Mouse (Mus musculus) CH12.LX (cell line): ENCODE data around the gene Ccnk. TPM values are rescaled to one million over a fixed set of nuclear protein-coding genes. Genes with fewer than 3 reads are reported as not detected.

Experiments
- DNase-seq: peaks from one replicate; pipeline ENCODE4 v3.0.0-alpha.2; 2013; ENCODE audit errors: extremely low read depth
- H3K27ac ChIP-seq: 2 replicates; pipeline ENCODE4 v1.5.1; 2012; ENCODE audit warnings: low read depth, mild to moderate bottlenecking, control low read depth, moderate library complexity; ENCODE audit not compliant: insufficient read depth
- H3K27me3 ChIP-seq: replicated peaks from 2 replicates; pipeline ENCODE3; 2012; ENCODE audit warnings: inconsistent platforms
- H3K36me3 ChIP-seq, 2 experiments: replicated peaks in 1 of 2; 2 replicates each; pipeline versions ENCODE3 to v1.6.1; 2012; ENCODE audit warnings: inconsistent platforms in 1 of 2, low read length in 1 of 2, mild to moderate bottlenecking in 1 of 2, mixed read lengths in 1 of 2, moderate library complexity in 1 of 2; ENCODE audit not compliant: control insufficient read depth in 1 of 2, insufficient read depth in 1 of 2
- H3K4me1 ChIP-seq, 2 experiments: 2 replicates each; pipeline ENCODE4 v1.6.1; 2012; ENCODE audit warnings: inconsistent platforms in 1 of 2, moderate library complexity in 1 of 2; ENCODE audit not compliant: insufficient read depth in 2 of 2, control insufficient read depth in 1 of 2
- H3K4me2 ChIP-seq: 2 replicates; pipeline ENCODE4 v1.6.1; 2012; ENCODE audit warnings: low read depth, mild to moderate bottlenecking, control low read depth; ENCODE audit not compliant: poor library complexity, insufficient read depth, severe bottlenecking
- H3K4me3 ChIP-seq, 3 experiments: fragments of 150-350 bp in 1 of 3; sonication (generic) in 1 of 3; replicated peaks in 1 of 3; 2 replicates each; pipeline versions ENCODE3 to v1.5.1; 2011 to 2012; ENCODE audit warnings: low read depth in 2 of 3, low read length in 2 of 3, mild to moderate bottlenecking in 2 of 3, moderate library complexity in 2 of 3, control low read depth in 1 of 3, improper control_type of control experiment in 1 of 3, inconsistent platforms in 1 of 3, mixed read lengths in 1 of 3; ENCODE audit not compliant: poor library complexity in 1 of 3
- H3K79me2 ChIP-seq: replicated peaks from 2 replicates; pipeline ENCODE4 v1.6.1; 2012; ENCODE audit warnings: mild to moderate bottlenecking, moderate library complexity; ENCODE audit not compliant: control insufficient read depth, poor library complexity, insufficient read depth, severe bottlenecking; ENCODE audit errors: extremely low read depth
- H3K9ac ChIP-seq: 2 replicates; pipeline ENCODE4 v1.6.1; 2012; ENCODE audit warnings: low read depth, mild to moderate bottlenecking, control low read depth, moderate library complexity; ENCODE audit not compliant: insufficient read depth
- H3K9me3 ChIP-seq: replicated peaks from 2 replicates; pipeline ENCODE3; 2012; ENCODE audit warnings: low read length, inconsistent platforms, mixed read lengths
- BHLHE40 ChIP-seq: IDR thresholded peaks from 2 replicates; pipeline ENCODE4 v1.6.1; 2011; ENCODE audit warnings: mild to moderate bottlenecking, low read depth, low read length, improper control_type of control experiment
- CTCF ChIP-seq, 2 experiments: IDR thresholded peaks in 1 of 2; conservative IDR thresholded peaks in 1 of 2; 2 replicates each; pipeline ENCODE4 v1.5.1; 2011 to 2012; ENCODE audit warnings: low read depth in 2 of 2, low read length in 2 of 2, improper control_type of control experiment in 1 of 2, inconsistent platforms in 1 of 2, mild to moderate bottlenecking in 1 of 2, moderate library complexity in 1 of 2
- E2F4 ChIP-seq: IDR thresholded peaks from 2 replicates; pipeline ENCODE4 v1.6.1; 2011; ENCODE audit warnings: low read depth, low read length, improper control_type of control experiment; ENCODE audit not compliant: insufficient replicate concordance
- ELF1 ChIP-seq: IDR thresholded peaks from 2 replicates; pipeline ENCODE4 v1.6.1; 2014; ENCODE audit warnings: low read depth, mild to moderate bottlenecking, inconsistent platforms, low read length, improper control_type of control experiment
- HCFC1 ChIP-seq: IDR thresholded peaks from 2 replicates; pipeline ENCODE4 v1.6.1; 2012; ENCODE audit warnings: low read depth, mild to moderate bottlenecking, inconsistent platforms, low read length, improper control_type of control experiment
- IRF4 ChIP-seq: IDR thresholded peaks from 2 replicates; pipeline ENCODE4 v1.6.1; 2014; ENCODE audit warnings: low read depth, mild to moderate bottlenecking, inconsistent platforms, low read length, improper control_type of control experiment
- JUND ChIP-seq: conservative IDR thresholded peaks from 2 replicates; pipeline ENCODE4 v1.6.1; 2011; ENCODE audit warnings: low read depth, low read length, improper control_type of control experiment
- MAX ChIP-seq: IDR thresholded peaks from 2 replicates; pipeline ENCODE4 v1.6.1; 2011; ENCODE audit warnings: low read length, improper control_type of control experiment
- MEF2A ChIP-seq: IDR thresholded peaks from 2 replicates; pipeline ENCODE4 v1.6.1; 2014; ENCODE audit warnings: low read depth, mild to moderate bottlenecking, inconsistent platforms, low read length, improper control_type of control experiment, borderline replicate concordance
- PAX5 ChIP-seq: IDR thresholded peaks from 2 replicates; pipeline ENCODE4 v1.6.1; 2012; ENCODE audit warnings: low read length, inconsistent platforms, mixed read lengths
- POLR2AphosphoS2 ChIP-seq: IDR thresholded peaks from 2 replicates; pipeline ENCODE4 v1.6.1; 2011; ENCODE audit warnings: low read depth, low read length, improper control_type of control experiment
- RAD21 ChIP-seq: IDR thresholded peaks from 2 replicates; pipeline ENCODE4 v1.6.1; 2011; ENCODE audit warnings: low read depth, mild to moderate bottlenecking, low read length, improper control_type of control experiment, moderate library complexity
- SMC3 ChIP-seq: IDR thresholded peaks from 2 replicates; pipeline ENCODE4 v1.6.1; 2011; ENCODE audit warnings: low read depth, low read length, improper control_type of control experiment
- TBP ChIP-seq: conservative IDR thresholded peaks from 2 replicates; pipeline ENCODE4 v1.6.1; 2011; ENCODE audit warnings: low read depth, low read length, improper control_type of control experiment
- UBTF ChIP-seq: IDR thresholded peaks from 2 replicates; pipeline ENCODE4 v1.6.1; 2012; ENCODE audit warnings: low read depth, mild to moderate bottlenecking, inconsistent platforms, low read length, improper control_type of control experiment, moderate library complexity
- ZKSCAN1 ChIP-seq: IDR thresholded peaks from 2 replicates; pipeline ENCODE4 v1.6.1; 2012; ENCODE audit warnings: low read depth, inconsistent platforms, low read length, improper control_type of control experiment, borderline replicate concordance
- ZMIZ1 ChIP-seq: IDR thresholded peaks from 2 replicates; pipeline ENCODE4 v1.6.1; 2012; ENCODE audit warnings: low read depth, mild to moderate bottlenecking, inconsistent platforms, low read length, improper control_type of control experiment
- dilution Hi-C: fragments of 300-500 bp; cut with MboI; formaldehyde crosslinking; loops from 2 replicates; pipeline ENCODE4 v1.14.3; 2020; ENCODE audit warnings: low sequenced_read_pairs; ENCODE audit not compliant: extremely low pct_unique_long_range_greater_than_20kb, extremely low pct_ligation_motif_present
- in situ Hi-C: fragments of 300-500 bp; cut with MboI; formaldehyde crosslinking; loops from 3 replicates; pipeline ENCODE4 v1.14.3; 2019; ENCODE audit warnings: low sequenced_read_pairs, low pct_ligation_motif_present, low pct_unique_long_range_greater_than_20kb, mixed read lengths
- polyA plus RNA-seq: library from polyadenylated mRNA; unstranded; fragments of >175 nt; gene quantifications from 2 replicates; pipeline ENCODE4 v1.2.1, GENCODE M21; 2012; ENCODE audit warnings: low read depth; ENCODE audit not compliant: insufficient read length
- total RNA-seq, 2 experiments: library from RNA; depleted of rRNA; stranded (reverse); fragments of 300-350 nt in 1 of 2; fragments of >200 nt in 1 of 2; gene quantifications; 2 replicates each; pipeline ENCODE4 v1.2.3; 2012 to 2014

The Ccnk gene
- total and polyA plus RNA-seq, 3 experiments = 9.2 to 66.8 (median 10.1) TPM

- H3K27me3 ChIP-seq = no peaks in the 10 kb centered on the region
- H3K4me1 ChIP-seq = peaks cover 0 to 21% of the 10 kb centered on the region in 2 experiments; a peak in 2 of 4 replicates
- H3K4me2 ChIP-seq = no peak overlapping the region
- dilution Hi-C loops (no loop called here), in situ Hi-C loops (loop anchor here (5.0 kb wide), 1 partner anchor 77 kb away; no protein-coding TSS in a partner anchor)
- no peaks in the 10 kb centered on the region for H3K9me3 ChIP-seq
- no peak overlapping the region for H3K9ac ChIP-seq
- no peaks in the 10 kb centered on the region for H3K79me2 ChIP-seq
- H3K4me3 ChIP-seq = no peak overlapping the region
- no peak for TF ChIP-seq TBP
- TF ChIP-seq MEF2A = no peak
- no peak for TF ChIP-seq SMC3
- no peak for TF ChIP-seq ELF1
- no peak for TF ChIP-seq HCFC1
- no peak for TF ChIP-seq ZKSCAN1
- TF ChIP-seq UBTF = no peak
- TF ChIP-seq BHLHE40 = no peak
- TF ChIP-seq RAD21 = no peak
- no peak for TF ChIP-seq MAX
- no peak for TF ChIP-seq CTCF (conservative IDR thresholded peaks at IDR 0.05 in 1 of 2, IDR thresholded peaks at IDR 0.05 in 1 of 2; ENCODE audit: low read depth in 2 of 2, low read length in 2 of 2)
- no peak for TF ChIP-seq POLR2AphosphoS2
- no peak for TF ChIP-seq ZMIZ1
- no peak for TF ChIP-seq IRF4
- no peak for TF ChIP-seq JUND
- no peak for TF ChIP-seq PAX5
- DNase-seq = no peak
- peaks cover 0 to 78% of the 10 kb centered on the region in 2 experiments for H3K36me3 ChIP-seq
- H3K27ac ChIP-seq = no peak overlapping the region
Observed at GRCm38 (mm10) chr12:108215090-108215489, 35.7 kb downstream of the Ccnk start.

DNA sequence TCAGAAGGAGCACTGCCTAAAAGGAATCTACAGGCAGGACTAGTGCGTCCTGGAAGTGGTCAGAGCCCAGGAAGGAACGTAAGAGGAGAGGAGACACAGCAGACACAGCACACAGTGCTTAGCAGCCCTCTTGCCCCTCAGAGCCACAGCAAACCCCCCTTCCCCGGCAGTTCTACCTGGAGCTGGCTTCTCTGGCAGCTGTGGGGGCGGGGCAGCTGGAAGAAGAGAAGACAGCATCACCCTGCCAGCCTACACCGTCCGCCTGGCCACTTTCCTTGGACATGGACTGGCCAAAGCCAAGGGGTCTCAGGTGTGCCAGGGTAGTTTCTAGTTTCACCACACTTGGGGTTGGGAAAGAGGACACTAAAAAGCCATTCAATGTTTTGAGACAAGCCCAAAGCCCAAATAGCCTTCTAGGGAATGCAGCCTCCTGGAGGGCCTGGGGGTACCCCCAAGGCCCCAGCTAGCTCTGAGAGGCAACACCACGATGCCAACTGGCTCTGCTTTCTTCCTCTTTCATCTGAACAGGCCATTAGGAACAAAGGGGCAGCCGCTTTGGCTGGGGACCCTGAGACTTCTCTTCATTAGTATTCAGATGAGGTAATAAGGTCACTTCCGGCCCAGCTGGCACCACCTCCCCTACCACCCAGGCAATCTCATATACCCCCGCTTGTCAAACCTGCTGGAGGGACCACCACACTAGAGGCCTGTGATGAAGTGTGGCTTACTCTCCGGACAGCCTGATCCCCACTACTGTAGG is 37.4 kb downstream of the Ccnk start:
- no peak overlapping the region for H3K4me3 ChIP-seq
- no peak overlapping the region for H3K9ac ChIP-seq
- H3K79me2 ChIP-seq = no peaks in the 10 kb centered on the region
- H3K4me1 ChIP-seq = peaks cover 0 to 21% of the 10 kb centered on the region in 2 experiments; a peak in 2 of 4 replicates
- no peak for DNase-seq
- H3K27ac ChIP-seq = no peak overlapping the region
- H3K9me3 ChIP-seq = no peaks in the 10 kb centered on the region
- dilution Hi-C loops (no loop called here), in situ Hi-C loops (loop anchor here (5.0 kb wide), 1 partner anchor 76 kb away; no protein-coding TSS in a partner anchor)
- H3K36me3 ChIP-seq = peaks cover 0 to 78% of the 10 kb centered on the region in 2 experiments
- H3K27me3 ChIP-seq = no peaks in the 10 kb centered on the region
- TF ChIP-seq ZMIZ1 = no peak
- no peak for TF ChIP-seq E2F4
- no peak overlapping the region for H3K4me2 ChIP-seq
